Mouse (Mus musculus): Measurements from ENCODE around the gene Nop2. TPM values are rescaled to one million over a fixed set of nuclear protein-coding genes. Genes with fewer than 3 reads are reported as not detected.

The Nop2 gene
- polyA plus RNA-seq, 1 experiment from 2014 or later: 52.5 TPM

GRCm38 (mm10) chr6:125104223-125104622 lies 27.5 kb upstream of the Nop2 start:
- Histone ChIP-seq H3K27me3 (ENCODE audit: control insufficient read depth, insufficient read depth, low read depth, low read length) (no peaks in the 10 kb centered on the region), H3K36me3 (ENCODE audit: control insufficient read depth, insufficient read depth, low read length) (peaks cover 81% of the 10 kb centered on the region), H3K9me3 (ENCODE audit: control insufficient read depth, low read length) (no peaks in the 10 kb centered on the region), H3K9ac (ENCODE audit: low read length) (no peak overlapping the region), H3K4me3 (ENCODE audit: low read length) (no peak overlapping the region), H3K4me1 (replicated peaks; ENCODE audit: control insufficient read depth, insufficient read depth, low read length) (peaks cover 12% of the 10 kb centered on the region), H3K4me2 (ENCODE audit: low read depth, low read length) (no peak overlapping the region), H3K27ac (ENCODE audit: low read length) (no peak overlapping the region)
- no peak; the same call in 1 of the 2 replicates for ATAC-seq (ENCODE audit: low read depth)
- WGBS: 81% methylated on average over 4 of the region's 4 CpGs

GRCm38 (mm10) chr6:125107705-125108104 lies 24.0 kb upstream of the Nop2 start:
- no peak overlapping the region for H3K4me2 ChIP-seq (ENCODE audit: low read depth, low read length)
- H3K9ac ChIP-seq (ENCODE audit: low read length): no peak overlapping the region
- no peak overlapping the region for H3K4me3 ChIP-seq (ENCODE audit: low read length)
- no peaks in the 10 kb centered on the region for H3K27me3 ChIP-seq (ENCODE audit: control insufficient read depth, insufficient read depth, low read depth, low read length)
- WGBS: 97% methylated on average over 2 of the region's 2 CpGs
- no peaks in the 10 kb centered on the region for H3K4me1 ChIP-seq (replicated peaks; ENCODE audit: control insufficient read depth, insufficient read depth, low read length)
- H3K36me3 ChIP-seq (ENCODE audit: control insufficient read depth, insufficient read depth, low read length): peaks cover 91% of the 10 kb centered on the region
- H3K27ac ChIP-seq (ENCODE audit: low read length): no peak overlapping the region
- ATAC-seq (ENCODE audit: low read depth): no peak
- no peaks in the 10 kb centered on the region for H3K9me3 ChIP-seq (ENCODE audit: control insufficient read depth, low read length)

- no peak overlapping the region for H3K9ac ChIP-seq (ENCODE audit: low read length)
- no peak overlapping the region for H3K4me3 ChIP-seq (ENCODE audit: low read length)
- 79% methylated on average over 14 of the region's 14 CpGs for WGBS
- H3K9me3 ChIP-seq (ENCODE audit: control insufficient read depth, low read length): no peaks in the 10 kb centered on the region
- no peaks in the 10 kb centered on the region for H3K4me1 ChIP-seq (replicated peaks; ENCODE audit: control insufficient read depth, insufficient read depth, low read length)
- H3K27me3 ChIP-seq (ENCODE audit: control insufficient read depth, insufficient read depth, low read depth, low read length): no peaks in the 10 kb centered on the region
- no peak overlapping the region for H3K27ac ChIP-seq (ENCODE audit: low read length)
- H3K4me2 ChIP-seq (ENCODE audit: low read depth, low read length): no peak overlapping the region
- no peak for ATAC-seq (ENCODE audit: low read depth)
- peaks cover 97% of the 10 kb centered on the region for H3K36me3 ChIP-seq (ENCODE audit: control insufficient read depth, insufficient read depth, low read length)
Observed at GRCm38 (mm10) chr6:125109371-125109770, 22.3 kb upstream of the Nop2 start.

GRCm38 (mm10) chr6:125110927-125111326 lies 20.8 kb upstream of the Nop2 start:
- H3K4me1 ChIP-seq (replicated peaks; ENCODE audit: control insufficient read depth, insufficient read depth, low read length): no peaks in the 10 kb centered on the region
- WGBS: 89% methylated on average over 7 of the region's 7 CpGs
- ATAC-seq (ENCODE audit: low read depth): no peak
- H3K27me3 ChIP-seq (ENCODE audit: control insufficient read depth, insufficient read depth, low read depth, low read length): no peaks in the 10 kb centered on the region
- no peak overlapping the region for H3K4me3 ChIP-seq (ENCODE audit: low read length)
- no peak overlapping the region for H3K4me2 ChIP-seq (ENCODE audit: low read depth, low read length)
- no peaks in the 10 kb centered on the region for H3K9me3 ChIP-seq (ENCODE audit: control insufficient read depth, low read length)
- peaks cover 89% of the 10 kb centered on the region for H3K36me3 ChIP-seq (ENCODE audit: control insufficient read depth, insufficient read depth, low read length)
- no peak overlapping the region for H3K27ac ChIP-seq (ENCODE audit: low read length)
- H3K9ac ChIP-seq (ENCODE audit: low read length): no peak overlapping the region

DNA sequence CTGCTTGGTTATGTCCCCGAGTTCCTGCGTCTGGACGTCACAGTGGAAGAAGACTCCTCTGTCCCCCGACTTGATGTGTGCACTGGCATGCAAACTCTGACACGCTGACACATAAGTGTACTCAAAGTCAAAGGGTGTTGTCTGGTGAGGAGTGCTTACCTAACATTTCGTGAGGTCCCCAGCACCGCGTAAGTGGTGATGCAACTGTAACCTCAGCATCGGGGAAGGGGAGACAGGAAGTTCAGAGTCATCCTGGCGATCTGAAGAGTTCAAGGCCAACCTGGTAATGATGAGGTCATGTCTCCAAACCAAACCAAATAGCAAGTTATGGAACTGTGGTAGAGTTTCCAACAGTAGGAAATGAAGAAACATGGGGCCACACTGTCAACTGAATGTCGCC lies 19.2 kb upstream of the Nop2 start:
- Histone ChIP-seq H3K4me3 (ENCODE audit: low read length) (no peak overlapping the region), H3K27me3 (ENCODE audit: control insufficient read depth, insufficient read depth, low read depth, low read length) (no peaks in the 10 kb centered on the region), H3K27ac (ENCODE audit: low read length) (no peak overlapping the region), H3K4me1 (replicated peaks; ENCODE audit: control insufficient read depth, insufficient read depth, low read length) (no peaks in the 10 kb centered on the region), H3K9ac (ENCODE audit: low read length) (no peak overlapping the region), H3K36me3 (ENCODE audit: control insufficient read depth, insufficient read depth, low read length) (peaks cover 86% of the 10 kb centered on the region), H3K9me3 (ENCODE audit: control insufficient read depth, low read length) (no peaks in the 10 kb centered on the region), H3K4me2 (ENCODE audit: low read depth, low read length) (no peak overlapping the region)
- 90% methylated on average over 11 of the region's 11 CpGs for WGBS
- ATAC-seq (ENCODE audit: low read depth): no peak

DNA sequence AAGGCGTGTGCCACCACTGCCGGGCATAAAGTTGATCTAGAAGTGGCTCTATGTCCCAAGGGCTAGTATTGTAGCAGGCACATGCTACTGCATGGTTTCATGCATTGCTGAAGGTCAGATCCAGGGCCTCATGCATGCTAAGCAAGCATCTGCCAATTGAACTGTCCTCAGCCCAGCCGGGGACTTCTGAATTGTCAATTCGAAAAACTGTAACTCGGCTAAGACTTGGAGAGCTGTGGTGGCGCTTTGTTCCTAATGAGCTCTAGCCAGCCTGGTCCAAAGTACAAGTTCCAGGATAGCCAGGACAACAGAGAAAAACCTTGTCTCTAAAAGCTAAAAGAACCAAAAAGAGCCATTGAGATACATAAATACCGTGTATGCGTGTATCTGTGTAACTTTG lies 12.3 kb upstream of the Nop2 start:
- Histone ChIP-seq H3K9ac (ENCODE audit: low read length) (no peak overlapping the region), H3K4me1 (replicated peaks; ENCODE audit: control insufficient read depth, insufficient read depth, low read length) (no peaks in the 10 kb centered on the region), H3K27me3 (ENCODE audit: control insufficient read depth, insufficient read depth, low read depth, low read length) (no peaks in the 10 kb centered on the region), H3K4me3 (ENCODE audit: low read length) (no peak overlapping the region), H3K4me2 (ENCODE audit: low read depth, low read length) (no peak overlapping the region), H3K27ac (ENCODE audit: low read length) (no peak overlapping the region), H3K36me3 (ENCODE audit: control insufficient read depth, insufficient read depth, low read length) (peaks cover 83% of the 10 kb centered on the region), H3K9me3 (ENCODE audit: control insufficient read depth, low read length) (no peaks in the 10 kb centered on the region)
- 93% methylated on average over 8 of the region's 8 CpGs for WGBS
- ATAC-seq (ENCODE audit: low read depth): no peak

- no peaks in the 10 kb centered on the region for H3K27me3 ChIP-seq (ENCODE audit: control insufficient read depth, insufficient read depth, low read depth, low read length)
- peaks cover 5% of the 10 kb centered on the region; the same call in 1 of the 2 replicates for H3K4me1 ChIP-seq (replicated peaks; ENCODE audit: control insufficient read depth, insufficient read depth, low read length)
- ATAC-seq (ENCODE audit: low read depth): no peak
- WGBS: 84% methylated on average over 12 of the region's 12 CpGs
- no peaks in the 10 kb centered on the region for H3K9me3 ChIP-seq (ENCODE audit: control insufficient read depth, low read length)
- H3K36me3 ChIP-seq (ENCODE audit: control insufficient read depth, insufficient read depth, low read length): peaks cover 56% of the 10 kb centered on the region
- H3K9ac ChIP-seq (ENCODE audit: low read length): no peak overlapping the region
- no peak overlapping the region for H3K4me2 ChIP-seq (ENCODE audit: low read depth, low read length)
- H3K27ac ChIP-seq (ENCODE audit: low read length): no peak overlapping the region
- H3K4me3 ChIP-seq (ENCODE audit: low read length): no peak overlapping the region
Observed at GRCm38 (mm10) chr6:125128724-125129123, 3.0 kb upstream of the Nop2 start.

GRCm38 (mm10) chr6:125129710-125130402 lies 1.9 kb upstream of the Nop2 start:
- peaks cover 55% of the 10 kb centered on the region for H3K36me3 ChIP-seq (ENCODE audit: control insufficient read depth, insufficient read depth, low read length)
- no peak overlapping the region for H3K4me3 ChIP-seq (ENCODE audit: low read length)
- H3K9ac ChIP-seq (ENCODE audit: low read length): no peak overlapping the region
- 85% methylated on average over 19 of the region's 20 CpGs for WGBS
- ATAC-seq (ENCODE audit: low read depth): no peak
- no peak overlapping the region for H3K27ac ChIP-seq (ENCODE audit: low read length)
- H3K4me2 ChIP-seq (ENCODE audit: low read depth, low read length): no peak overlapping the region
- H3K4me1 ChIP-seq (replicated peaks; ENCODE audit: control insufficient read depth, insufficient read depth, low read length): peaks cover 5% of the 10 kb centered on the region; the same call in 1 of the 2 replicates
- H3K27me3 ChIP-seq (ENCODE audit: control insufficient read depth, insufficient read depth, low read depth, low read length): no peaks in the 10 kb centered on the region
- H3K9me3 ChIP-seq (ENCODE audit: control insufficient read depth, low read length): no peaks in the 10 kb centered on the region

DNA sequence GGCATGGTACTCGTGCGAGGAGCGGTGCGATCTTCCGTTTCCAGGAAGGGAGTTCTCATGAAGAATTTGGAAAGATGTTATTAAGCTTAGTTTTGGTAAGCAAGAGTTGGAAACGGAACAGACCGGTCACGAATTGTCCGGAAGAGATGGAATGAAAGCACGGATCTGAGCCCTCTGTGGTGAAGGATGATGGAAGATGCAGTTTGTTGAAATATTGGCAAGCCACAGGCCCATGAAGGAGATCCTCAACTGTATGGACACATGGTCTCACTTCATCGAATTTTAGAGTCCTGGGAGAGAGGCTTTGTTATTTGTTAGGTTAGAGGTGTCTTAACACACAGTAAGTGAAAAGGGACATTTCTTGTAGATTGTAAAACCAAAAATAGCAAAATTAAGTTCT lies 761 bp downstream of the Nop2 start:
- 4% methylated on average over 11 of the region's 11 CpGs for WGBS
- no peak overlapping the region for H3K27ac ChIP-seq (ENCODE audit: low read length)
- peaks cover 5% of the 10 kb centered on the region; the same call in 1 of the 2 replicates for H3K4me1 ChIP-seq (replicated peaks; ENCODE audit: control insufficient read depth, insufficient read depth, low read length)

More for the DNA sequence above, 761 bp downstream of the Nop2 start:
- Histone ChIP-seq H3K27me3 (ENCODE audit: control insufficient read depth, insufficient read depth, low read depth, low read length) (no peaks in the 10 kb centered on the region), H3K4me2 (ENCODE audit: low read depth, low read length) (peak overlapping the region; percentile 72), H3K9ac (ENCODE audit: low read length) (peak overlapping the region; percentile 88), H3K36me3 (ENCODE audit: control insufficient read depth, insufficient read depth, low read length) (peaks cover 54% of the 10 kb centered on the region), H3K4me3 (ENCODE audit: low read length) (peak overlapping the region; percentile 77), H3K9me3 (ENCODE audit: control insufficient read depth, low read length) (no peaks in the 10 kb centered on the region)
- no peak for ATAC-seq (ENCODE audit: low read depth)
